Mouse (Mus musculus): ENCODE results near the gene Tnfsf13b. TPM values are rescaled to one million over a fixed set of nuclear protein-coding genes. Genes with fewer than 3 reads are reported as not detected.
A peak's percentile ranks its signal among the peaks of the same experiment; 100 is the strongest.

Gene Tnfsf13b
- polyA plus RNA-seq (2015; fragmentation: Nextera tagmentation; extraction: Ambion mirVana), result 0.52 and 0.94 TPM in 2 replicates

- Histone ChIP-seq H3K9ac (no peak within 1 kb of the TSS), H3K4me3 (replicated peaks) (peak within 1 kb of the TSS; percentile 38), H3K27ac (no peak within 1 kb of the TSS), H3K9me3 (no peaks in the 10 kb centered on the region), H3K4me2 (peak within 1 kb of the TSS; percentile 73), H3K27me3 (replicated peaks) (no peaks in the 10 kb centered on the region), H3K4me1 (0 out of 2 replicates have a peak, but pooled peaks cover 2% of the 10 kb centered on the region), H3K36me3 (no peaks in the 10 kb centered on the region)
- ATAC-seq (ENCODE audit: insufficient read depth, low FRiP score, low read depth), result peak; percentile 27; the same call in 1 of the 2 replicates
- 55% methylated on average over 16 of the region's 16 CpGs for WGBS
Measured at GRCm38 (mm10) chr8:10006156-10006985, at the start of gene Tnfsf13b. TSS of gene Tnfsf13b (plus strand) at chr8:10006467.

DNA sequence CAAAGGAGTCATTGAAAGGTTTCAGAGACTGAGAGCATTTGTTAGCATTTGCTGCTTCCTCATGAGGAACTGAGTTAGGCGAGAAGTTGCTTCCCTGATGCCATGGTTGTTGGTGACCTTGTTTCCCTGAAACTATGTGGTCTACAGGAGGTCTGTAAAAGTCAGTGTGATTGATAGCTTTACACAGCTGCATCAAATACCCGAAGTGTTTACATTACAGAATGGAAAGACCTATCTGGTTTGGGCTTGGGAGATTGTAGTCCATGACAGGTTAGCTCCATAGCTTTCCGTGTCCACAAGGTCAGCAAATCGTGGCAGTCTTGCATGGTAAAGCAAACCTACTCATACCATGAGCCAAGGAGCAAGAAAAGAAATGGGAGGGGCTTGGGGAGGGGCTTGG is 47.9 kb upstream of the Tnfsf13b start:
- Histone ChIP-seq H3K9me3 (no peaks in the 10 kb centered on the region), H3K4me3 (replicated peaks) (no peak overlapping the region), H3K9ac (no peak overlapping the region), H3K36me3 (no peaks in the 10 kb centered on the region), H3K4me2 (no peak overlapping the region), H3K27me3 (replicated peaks) (no peaks in the 10 kb centered on the region), H3K27ac (peak overlapping the region; percentile 35; the same call in 1 of the 2 replicates), H3K4me1 (no peaks in the 10 kb centered on the region)
- WGBS, result 34% methylated on average over 4 of the region's 4 CpGs
- ATAC-seq (ENCODE audit: insufficient read depth, low FRiP score, low read depth), result peak; percentile 70

- no peak for ATAC-seq (ENCODE audit: insufficient read depth, low FRiP score, low read depth)
- no peak overlapping the region for H3K9ac ChIP-seq
- no peak overlapping the region for H3K4me3 ChIP-seq (replicated peaks)
- no peak overlapping the region for H3K27ac ChIP-seq
- 85% methylated on average over 2 of the region's 2 CpGs for WGBS
- H3K4me2 ChIP-seq, result no peak overlapping the region
- no peaks in the 10 kb centered on the region for H3K36me3 ChIP-seq
- H3K4me1 ChIP-seq, result no peaks in the 10 kb centered on the region
- no peaks in the 10 kb centered on the region for H3K9me3 ChIP-seq
- H3K27me3 ChIP-seq (replicated peaks), result no peaks in the 10 kb centered on the region
Measured at GRCm38 (mm10) chr8:9959919-9960318, 46.3 kb upstream of the Tnfsf13b start.

- Histone ChIP-seq H3K9ac (no peak overlapping the region), H3K27ac (no peak overlapping the region), H3K27me3 (replicated peaks) (no peaks in the 10 kb centered on the region), H3K4me1 (peaks cover 1% of the 10 kb centered on the region; the same call in 1 of the 2 replicates), H3K4me3 (replicated peaks) (no peak overlapping the region), H3K36me3 (peaks cover 18% of the 10 kb centered on the region; the same call in 1 of the 2 replicates), H3K4me2 (no peak overlapping the region), H3K9me3 (no peaks in the 10 kb centered on the region)
- 93% methylated on average over 9 of the region's 9 CpGs for WGBS
- no peak for ATAC-seq (ENCODE audit: insufficient read depth, low FRiP score, low read depth)
Measured at GRCm38 (mm10) chr8:9971866-9972265, 34.4 kb upstream of the Tnfsf13b start.

- Histone ChIP-seq H3K27ac (no peak overlapping the region), H3K36me3 (peaks cover 18% of the 10 kb centered on the region; the same call in 1 of the 2 replicates), H3K27me3 (replicated peaks) (no peaks in the 10 kb centered on the region), H3K9me3 (no peaks in the 10 kb centered on the region), H3K4me3 (replicated peaks) (peak overlapping the region; percentile 78), H3K4me1 (peaks cover 22% of the 10 kb centered on the region), H3K9ac (peak overlapping the region; percentile 38; the same call in 1 of the 2 replicates), H3K4me2 (peak overlapping the region; percentile 68)
- WGBS, result 30% methylated on average over 5 of the region's 5 CpGs
- no peak for ATAC-seq (ENCODE audit: insufficient read depth, low FRiP score, low read depth)
Measured at GRCm38 (mm10) chr8:9975276-9975675, 31.0 kb upstream of the Tnfsf13b start.

DNA sequence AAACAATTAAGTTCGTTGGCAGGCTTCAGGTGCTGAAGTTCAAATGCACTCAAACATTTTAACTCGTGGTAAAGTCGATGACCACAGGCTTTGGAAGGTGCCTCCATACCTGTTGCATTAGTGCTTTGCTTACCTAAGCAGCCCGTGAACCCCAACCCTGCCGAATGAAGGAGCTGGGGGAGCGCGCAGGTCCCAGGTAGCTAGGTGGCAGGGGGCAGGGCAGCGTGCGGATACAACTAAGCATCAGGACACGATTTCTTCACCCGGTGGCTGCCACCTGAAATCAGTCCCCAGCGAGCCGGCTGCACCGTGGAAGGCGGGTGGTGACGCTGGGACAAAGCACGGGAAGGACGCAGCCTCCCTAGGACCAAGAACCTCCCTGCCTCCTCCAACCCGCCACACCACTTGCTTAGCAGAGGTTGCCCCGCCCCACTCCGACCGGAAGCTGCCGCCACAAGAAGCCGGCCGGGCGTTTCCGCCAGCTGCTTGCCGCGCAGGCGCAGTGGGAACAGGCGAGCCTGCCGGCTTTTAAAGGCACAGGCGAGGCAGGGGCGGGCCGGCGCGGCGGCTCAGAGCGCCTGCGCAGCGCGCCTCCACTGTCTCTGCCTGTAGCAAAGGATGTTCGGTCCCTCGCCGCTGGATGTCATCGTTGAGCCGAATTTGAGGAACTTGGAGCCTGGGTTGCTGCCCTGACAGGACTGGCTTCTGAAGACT is 30.2 kb upstream of the Tnfsf13b start:
- H3K9ac ChIP-seq, result peak overlapping the region; percentile 38

DNA sequence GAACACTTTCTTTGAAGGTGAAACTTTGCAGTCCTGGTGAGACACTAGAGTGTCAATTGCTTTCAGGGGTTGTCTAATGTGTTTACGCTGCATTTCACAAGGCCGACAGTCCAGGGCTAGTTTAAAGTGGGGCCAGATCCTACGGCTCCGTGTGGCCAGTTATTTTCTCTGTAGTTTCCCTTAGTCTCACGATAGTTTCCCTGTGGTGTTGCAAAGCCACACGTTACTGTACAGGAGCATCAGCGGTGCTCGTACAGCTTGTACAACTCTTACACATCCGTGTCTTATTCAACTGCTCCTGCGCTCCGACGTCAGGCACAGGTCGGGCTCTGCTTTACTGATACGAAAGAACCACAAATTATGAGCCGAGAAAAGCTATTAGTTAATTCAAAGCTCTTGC is 29.3 kb upstream of the Tnfsf13b start:
- H3K4me3 ChIP-seq (replicated peaks), result peak overlapping the region; percentile 96
- ATAC-seq (ENCODE audit: insufficient read depth, low FRiP score, low read depth), result no peak
- peak overlapping the region; percentile 87; the same call in 1 of the 2 replicates for H3K27ac ChIP-seq
- no peaks in the 10 kb centered on the region for H3K9me3 ChIP-seq
- H3K9ac ChIP-seq, result peak overlapping the region; percentile 37; the same call in 1 of the 2 replicates
- H3K4me1 ChIP-seq, result peaks cover 22% of the 10 kb centered on the region
- H3K4me2 ChIP-seq, result peak overlapping the region; percentile 71
- H3K27me3 ChIP-seq (replicated peaks), result no peaks in the 10 kb centered on the region
- WGBS, result 30% methylated on average over 15 of the region's 15 CpGs
- H3K36me3 ChIP-seq, result 0 out of 2 replicates have a peak, but pooled peaks cover 12% of the 10 kb centered on the region

More for the DNA sequence above, 30.2 kb upstream of the Tnfsf13b start:
- H3K4me2 ChIP-seq, result peak overlapping the region; percentile 71
- ATAC-seq (ENCODE audit: insufficient read depth, low FRiP score, low read depth), result peak; percentile 96
- WGBS, result under 1% methylated on average over 46 of the region's 47 CpGs
- no peaks in the 10 kb centered on the region for H3K9me3 ChIP-seq
- H3K4me1 ChIP-seq, result peaks cover 22% of the 10 kb centered on the region
- H3K4me3 ChIP-seq (replicated peaks), result peak overlapping the region; percentile 78
- no peaks in the 10 kb centered on the region for H3K27me3 ChIP-seq (replicated peaks)
- H3K36me3 ChIP-seq, result peaks cover 16% of the 10 kb centered on the region; the same call in 1 of the 2 replicates
- peak overlapping the region; percentile 27 for H3K27ac ChIP-seq

DNA sequence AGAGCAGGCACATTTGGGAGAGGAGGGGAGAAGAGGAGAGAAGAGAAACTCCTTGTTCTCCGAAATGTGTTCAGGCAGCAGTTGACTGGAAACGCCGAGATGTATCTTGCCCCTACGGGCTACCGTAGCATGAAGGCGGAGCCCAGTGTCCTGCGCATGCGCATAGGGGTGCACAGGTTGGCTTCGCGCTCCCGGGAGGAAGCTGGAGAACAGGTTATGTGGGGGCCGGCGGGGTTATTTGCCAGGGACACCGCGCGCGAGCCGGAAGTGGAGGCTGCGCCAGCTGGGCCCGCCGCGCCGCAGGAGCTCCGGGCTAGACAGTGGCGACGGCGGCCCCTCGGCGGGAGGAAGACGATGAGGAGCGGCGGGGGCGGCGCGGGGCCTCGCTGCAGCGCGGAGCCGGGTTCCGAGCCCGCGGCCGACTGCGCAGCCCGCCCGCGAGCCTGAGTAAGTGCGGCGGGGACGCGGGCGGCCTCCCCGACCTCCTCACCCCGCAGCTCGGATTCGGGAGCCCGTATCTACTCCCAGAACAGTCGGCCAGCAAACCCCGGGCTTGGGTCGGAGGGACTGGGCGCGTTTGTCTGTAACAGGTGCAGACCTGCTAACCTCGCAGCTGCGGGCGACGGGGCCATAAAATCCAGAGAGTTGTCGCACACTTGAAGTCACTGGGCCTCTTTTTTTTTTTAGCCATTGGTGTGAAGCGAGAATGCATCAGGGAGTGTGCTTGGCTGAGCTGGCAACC is 28.5 kb upstream of the Tnfsf13b start, which contains the start of the genes Lig4 and Abhd13:
Gene Lig4, minus strand, starts transcription at position 114 of the 742 bp plus-strand sequence.
Gene Abhd13, plus strand, starts transcription at position 135 of the 742 bp plus-strand sequence.
- H3K4me3 ChIP-seq (replicated peaks), result peak within 1 kb of the TSS; percentile 96
- H3K27ac ChIP-seq, result peak within 1 kb of the TSS; percentile 87
- H3K27me3 ChIP-seq (replicated peaks), result no peaks in the 10 kb centered on the region
- ATAC-seq (ENCODE audit: insufficient read depth, low FRiP score, low read depth), result peak; percentile 80
- under 1% methylated on average over 64 of the region's 68 CpGs for WGBS
- 0 out of 2 replicates have a peak, but pooled peaks cover 7% of the 10 kb centered on the region for H3K36me3 ChIP-seq
- H3K9me3 ChIP-seq, result no peaks in the 10 kb centered on the region
- peak within 1 kb of the TSS; percentile 71 for H3K4me2 ChIP-seq
- H3K4me1 ChIP-seq, result peaks cover 22% of the 10 kb centered on the region
- H3K9ac ChIP-seq, result peak within 1 kb of the TSS; percentile 81

DNA sequence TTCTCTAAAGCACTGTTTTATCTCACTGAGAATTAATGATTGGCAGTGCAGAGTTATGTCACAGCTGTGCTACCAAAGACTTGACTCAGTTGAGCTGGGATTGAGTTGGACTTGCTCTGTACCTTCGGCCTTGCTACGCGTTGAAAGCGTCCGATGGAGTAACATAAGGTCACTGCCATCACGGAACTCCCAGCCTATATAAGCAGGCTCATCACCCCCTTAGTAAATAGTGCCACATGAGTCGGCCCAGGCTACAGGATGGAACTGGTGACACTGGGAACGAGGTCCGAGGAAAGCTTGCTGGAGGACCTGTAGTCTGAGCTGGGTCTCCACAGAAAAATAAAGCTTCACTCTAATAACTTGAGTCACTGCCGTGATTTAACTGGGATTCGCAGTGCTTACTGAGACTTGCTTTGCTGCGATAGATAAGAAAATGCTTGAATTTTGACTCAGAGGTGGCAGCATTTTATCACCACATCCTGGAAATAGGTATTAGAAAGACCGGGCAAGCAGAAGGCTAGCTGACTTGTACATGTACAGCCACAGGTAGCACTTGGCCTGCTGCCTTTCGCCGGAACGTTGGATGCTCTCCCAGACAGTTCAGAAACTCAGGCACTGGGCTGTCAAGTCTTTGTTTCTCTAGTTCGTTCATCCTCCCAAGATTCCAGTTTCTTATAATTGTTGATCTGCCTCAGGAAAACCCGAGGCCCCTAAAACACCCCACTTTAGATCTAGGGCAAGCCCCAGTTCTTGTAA is 27.6 kb upstream of the Tnfsf13b start:
- no peak for ATAC-seq (ENCODE audit: insufficient read depth, low FRiP score, low read depth)
- H3K4me3 ChIP-seq (replicated peaks), result peak overlapping the region; percentile 96
- peak overlapping the region; percentile 81; the same call in 1 of the 2 replicates for H3K9ac ChIP-seq
- peak overlapping the region; percentile 71 for H3K4me2 ChIP-seq
- no peaks in the 10 kb centered on the region for H3K27me3 ChIP-seq (replicated peaks)
- no peak overlapping the region for H3K27ac ChIP-seq
- H3K36me3 ChIP-seq, result peaks cover 6% of the 10 kb centered on the region; the same call in 1 of the 2 replicates
- H3K9me3 ChIP-seq, result no peaks in the 10 kb centered on the region
- H3K4me1 ChIP-seq, result peaks cover 22% of the 10 kb centered on the region
- 44% methylated on average over 18 of the region's 18 CpGs for WGBS

GRCm38 (mm10) chr8:9979746-9980145 is 26.5 kb upstream of the Tnfsf13b start:
- no peak for ATAC-seq (ENCODE audit: insufficient read depth, low FRiP score, low read depth)
- Histone ChIP-seq H3K9me3 (no peaks in the 10 kb centered on the region), H3K4me2 (no peak overlapping the region), H3K4me1 (peaks cover 22% of the 10 kb centered on the region), H3K9ac (no peak overlapping the region), H3K27me3 (replicated peaks) (no peaks in the 10 kb centered on the region), H3K36me3 (peaks cover 6% of the 10 kb centered on the region; the same call in 1 of the 2 replicates), H3K27ac (no peak overlapping the region), H3K4me3 (replicated peaks) (no peak overlapping the region)
- WGBS, result 66% methylated on average over 1 of the region's 1 CpGs

All from stomach, embryonic 15.5 days (tissue).